Mouse (Mus musculus) regulatory T cell (primary cell): ENCODE measurements around the gene Ttc4.

Source experiments
- in situ Hi-C: fragments of 300-600 bp; cut with MboI, MseI; formaldehyde crosslinking; loops from one replicate; pipeline ENCODE4 v1.15.1; 2025; ENCODE audit warnings: high pct_unique_total_duplicates

The Ttc4 gene

DNA sequence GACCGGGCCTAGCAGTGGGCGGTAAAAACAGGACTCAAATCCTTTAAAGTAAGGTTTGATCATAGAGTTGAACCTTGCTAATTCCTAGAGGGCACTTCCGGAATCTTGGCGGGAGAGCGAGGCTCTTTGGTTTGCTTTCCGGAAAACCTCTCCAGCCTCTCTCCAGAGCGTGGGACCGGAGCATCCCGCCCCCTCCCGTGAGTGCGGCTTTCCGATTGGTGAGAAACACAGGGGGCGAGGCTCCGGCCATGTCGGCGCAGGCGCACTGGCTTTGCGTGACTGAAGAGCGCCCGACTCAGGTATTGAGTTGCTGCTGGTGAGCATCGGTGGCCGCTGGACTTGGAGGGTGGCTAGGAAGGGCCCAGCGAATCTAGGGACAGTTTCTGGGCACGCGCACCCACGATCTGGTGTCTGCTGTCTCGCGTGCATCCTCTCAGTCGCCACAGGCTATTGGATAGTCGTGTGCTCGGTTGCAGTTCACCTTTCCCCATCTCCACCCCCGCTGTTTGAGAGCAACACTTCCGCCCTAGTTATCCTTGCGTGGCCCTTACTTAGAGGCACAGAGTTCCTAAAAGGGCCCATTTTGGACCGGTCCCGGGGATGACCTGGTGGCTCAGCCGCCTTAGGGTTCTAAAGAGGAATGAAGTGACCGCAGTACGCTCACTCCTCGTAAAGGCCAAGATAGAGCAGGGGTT is 27.8 kb downstream of the Ttc4 start, which contains the start of gene Pars2:
Pars2 (plus strand) TSS at position 237 of the 695 bp plus-strand sequence.
- in situ Hi-C loops: no loop called here

DNA sequence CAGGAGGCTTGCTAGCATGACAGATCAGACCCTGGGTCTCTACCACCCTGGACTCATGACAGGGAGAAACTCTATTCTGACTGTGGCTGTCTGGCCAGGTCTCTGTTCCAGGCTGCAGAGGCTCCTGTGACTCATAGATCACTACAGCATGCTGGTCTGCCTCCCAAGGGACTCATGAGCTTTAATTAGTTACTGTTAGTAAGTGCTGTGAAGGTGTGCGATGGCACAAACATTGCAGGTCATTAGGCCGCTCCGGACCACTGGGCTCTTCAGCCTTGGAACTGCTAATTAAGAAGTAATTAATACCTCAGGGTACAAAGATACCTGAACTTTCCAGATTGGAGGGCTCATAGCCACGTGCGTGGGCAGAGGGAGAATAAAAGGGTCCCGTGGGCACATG is 31.6 kb downstream of the Ttc4 start:
- in situ Hi-C loops: no loop called here

DNA sequence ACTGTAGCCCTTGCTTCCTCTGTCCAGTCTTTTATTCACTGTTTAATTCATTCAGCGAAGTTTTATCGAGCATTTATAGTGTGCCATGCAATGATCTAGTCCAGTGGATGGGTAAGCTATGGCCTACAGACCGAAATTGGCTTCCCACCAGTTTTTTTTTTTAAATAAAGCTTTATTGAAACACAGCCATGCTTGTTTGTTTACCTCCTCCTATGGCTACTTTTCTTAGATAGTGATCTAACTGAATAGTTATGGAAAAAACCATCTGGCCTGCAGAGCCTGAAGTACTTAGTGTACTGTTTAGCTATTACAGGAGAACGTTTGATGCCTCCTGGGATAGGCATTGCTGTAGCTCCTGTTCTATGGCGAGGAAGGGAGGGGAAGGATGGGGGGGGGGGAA is 32.9 kb downstream of the Ttc4 start:
- in situ Hi-C loops: no loop called here

DNA sequence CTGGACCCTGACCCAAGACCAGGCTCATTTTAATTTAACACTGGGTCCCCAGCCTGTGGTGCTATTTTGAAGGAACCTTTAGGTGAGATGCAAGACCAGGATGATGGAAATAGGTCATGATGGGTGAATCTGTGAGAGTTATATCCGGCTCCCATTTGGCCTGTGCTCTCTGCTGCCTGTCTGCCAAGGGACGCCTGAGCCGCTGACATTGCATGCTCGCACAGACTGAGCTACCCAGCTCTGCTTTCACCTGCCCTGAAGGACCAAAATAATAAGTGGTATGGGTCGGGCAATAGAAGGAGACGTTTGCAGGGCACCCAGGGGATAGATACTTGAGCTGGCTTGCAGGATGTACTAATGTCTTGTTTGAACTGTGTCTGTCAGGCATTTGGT is 34.5 kb downstream of the Ttc4 start:
- in situ Hi-C loops: no loop called here

DNA sequence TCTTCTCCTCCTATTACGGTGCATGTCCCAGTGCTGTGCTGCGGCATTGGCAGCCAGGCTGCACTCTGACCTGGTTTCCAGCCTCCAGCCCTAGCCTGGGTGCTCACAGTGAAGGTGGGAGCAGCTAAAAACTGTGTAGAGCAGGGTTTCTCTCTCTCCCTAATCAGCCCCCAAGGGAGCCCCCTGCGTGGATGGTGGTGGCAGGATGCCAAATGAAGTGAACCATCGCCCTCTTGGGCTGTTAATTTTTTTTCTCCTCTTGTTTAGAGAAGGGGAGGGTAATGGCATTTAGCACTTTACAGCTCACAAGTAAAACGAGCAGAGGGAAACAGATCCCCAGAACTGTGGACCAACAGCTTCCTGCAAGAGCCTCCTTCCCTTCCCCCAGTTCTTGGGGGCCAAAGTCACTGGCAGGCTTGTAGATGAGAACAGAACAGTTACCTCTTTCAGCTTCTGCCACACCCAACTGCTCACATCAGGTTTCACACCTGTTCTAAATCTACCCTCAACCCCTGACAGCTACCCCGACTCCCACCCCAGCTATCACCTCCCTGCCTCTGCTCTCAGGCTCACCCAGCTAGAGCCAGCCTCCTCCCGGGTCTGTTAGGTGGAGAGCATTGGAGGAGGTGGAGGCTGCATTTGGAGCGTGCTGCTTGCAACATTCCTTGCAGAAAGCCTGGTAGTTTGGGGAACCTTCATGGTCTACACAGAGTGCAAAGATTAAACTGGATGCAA is 35.1 kb downstream of the Ttc4 start:
- in situ Hi-C loops: no loop called here

DNA sequence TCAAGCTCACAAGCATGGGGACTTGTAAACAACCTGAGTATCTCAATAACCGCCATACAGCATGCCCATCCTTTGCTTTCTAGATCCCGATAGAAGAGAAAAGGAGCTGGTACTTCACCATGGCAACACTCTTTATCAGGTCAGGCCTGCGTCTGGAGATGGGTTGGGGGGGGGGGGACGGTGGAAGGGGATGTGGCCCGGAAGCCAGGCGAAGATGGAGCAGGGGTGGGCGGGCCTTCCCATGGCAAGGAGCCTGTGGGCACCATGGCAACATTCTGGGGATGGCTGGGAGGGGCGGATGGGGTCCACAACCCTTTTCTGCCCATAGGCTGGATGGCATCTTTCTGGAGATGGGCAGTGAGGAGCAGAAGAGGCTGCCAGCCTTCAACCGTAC is 44.7 kb downstream of the Ttc4 start:
- in situ Hi-C loops: loop anchor here (5.0 kb wide), 1 partner anchor 73 kb away; no protein-coding TSS in a partner anchor

DNA sequence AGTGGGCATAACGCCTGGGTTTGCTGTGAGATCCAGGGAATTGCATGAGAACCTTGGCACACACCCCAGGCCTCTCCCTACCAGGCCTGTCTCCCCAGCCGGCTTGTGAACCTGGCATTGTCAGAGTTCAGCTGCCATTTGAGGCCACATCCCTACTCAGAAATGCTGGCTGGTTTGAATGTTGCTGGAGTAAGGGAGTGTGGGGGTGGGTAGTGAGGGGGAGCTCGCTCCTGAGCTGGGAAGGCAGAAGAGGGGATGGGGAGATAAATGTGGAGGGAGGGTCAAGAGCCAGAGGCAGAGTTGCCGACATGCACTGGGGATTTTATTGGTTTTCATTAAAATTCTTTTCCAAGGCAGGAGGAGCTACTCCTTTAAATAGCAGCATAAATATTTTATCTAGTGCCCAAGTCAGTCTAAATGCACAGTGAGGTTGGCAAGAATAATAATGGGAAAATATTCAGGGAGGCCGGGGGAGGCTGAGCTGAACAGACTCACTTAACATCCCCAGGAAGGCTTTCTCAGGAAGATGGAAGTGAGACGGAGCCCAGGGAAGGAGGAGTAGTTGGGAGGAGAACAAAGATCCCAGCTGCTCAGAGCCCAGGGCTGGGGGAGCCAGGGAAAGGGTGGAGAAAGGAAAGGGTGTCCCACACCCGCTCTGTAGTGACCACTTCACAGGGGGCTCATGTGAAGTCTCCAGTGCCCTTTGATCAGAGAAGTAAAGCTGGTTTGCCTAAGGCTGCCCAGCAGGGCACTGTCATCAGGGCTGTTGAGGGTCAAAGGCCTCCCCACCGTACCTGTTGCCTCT is 45.3 kb downstream of the Ttc4 start:
- in situ Hi-C loops: loop anchor here (5.0 kb wide), 1 partner anchor 74 kb away; no protein-coding TSS in a partner anchor

DNA sequence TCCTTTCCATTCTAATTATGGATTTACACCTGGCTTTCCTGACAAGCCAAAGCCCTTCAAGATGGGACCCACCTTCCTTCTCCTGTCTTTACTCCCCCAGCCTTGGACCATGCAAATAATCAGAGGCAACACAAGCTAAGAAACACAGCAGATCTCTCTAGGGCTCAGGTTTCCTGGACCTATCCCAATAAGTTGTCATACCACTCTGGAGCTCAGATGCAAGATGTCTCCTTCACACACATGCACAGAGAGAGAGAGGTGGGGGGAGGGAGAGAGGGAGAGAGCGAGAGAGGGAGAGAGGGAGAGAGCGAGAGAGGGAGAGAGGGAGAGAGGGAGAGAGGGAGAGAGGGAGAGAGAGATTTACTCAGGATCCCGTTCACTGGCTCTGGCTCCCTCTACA is 46.4 kb downstream of the Ttc4 start:
- in situ Hi-C loops: loop anchor here (5.0 kb wide), 1 partner anchor 75 kb away; no protein-coding TSS in a partner anchor

DNA sequence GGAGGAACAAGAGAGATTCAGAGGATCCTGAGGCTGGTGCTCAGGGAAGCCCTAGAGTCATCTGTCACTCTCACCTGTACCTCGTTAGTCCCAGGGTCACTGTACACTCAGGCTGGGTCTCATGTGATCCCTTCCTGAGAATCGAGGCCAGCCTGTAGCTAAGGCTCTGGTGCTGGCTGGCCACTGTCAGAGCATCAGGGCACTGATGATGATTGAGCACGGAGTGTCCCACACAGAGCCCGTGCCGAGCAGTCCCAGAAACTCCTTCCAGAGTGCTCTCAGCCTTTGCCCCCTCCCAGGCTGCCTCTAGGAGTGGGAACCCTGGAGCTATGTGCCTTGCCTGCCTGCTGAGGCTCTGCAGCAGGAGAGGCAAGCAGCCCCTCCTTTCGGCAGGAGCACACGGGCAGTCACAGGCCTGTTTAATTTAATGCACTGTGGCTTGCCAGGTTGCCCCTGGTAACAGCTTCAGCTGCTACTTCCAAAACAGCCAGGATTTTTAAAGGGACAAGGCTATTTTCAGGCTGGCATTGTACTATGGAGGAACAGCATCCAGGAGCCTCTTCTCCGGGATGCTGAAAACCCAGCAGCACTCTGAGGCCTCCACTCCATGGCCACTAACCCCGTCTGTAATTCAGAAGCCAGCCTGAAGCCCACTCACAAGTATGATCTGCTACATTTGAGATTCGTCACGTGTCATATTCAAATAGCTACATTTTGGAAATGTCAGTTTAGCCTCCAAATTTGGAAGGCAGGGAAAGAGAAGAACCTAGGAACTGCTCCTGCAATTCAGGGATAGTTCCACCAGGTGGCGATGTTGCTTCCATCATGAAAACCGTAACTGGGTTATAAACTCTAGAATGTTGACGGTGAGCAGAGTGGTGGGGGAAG is 48.2 kb downstream of the Ttc4 start:
- in situ Hi-C loops: loop anchor here (5.0 kb wide), 1 partner anchor 77 kb away; no protein-coding TSS in a partner anchor

DNA sequence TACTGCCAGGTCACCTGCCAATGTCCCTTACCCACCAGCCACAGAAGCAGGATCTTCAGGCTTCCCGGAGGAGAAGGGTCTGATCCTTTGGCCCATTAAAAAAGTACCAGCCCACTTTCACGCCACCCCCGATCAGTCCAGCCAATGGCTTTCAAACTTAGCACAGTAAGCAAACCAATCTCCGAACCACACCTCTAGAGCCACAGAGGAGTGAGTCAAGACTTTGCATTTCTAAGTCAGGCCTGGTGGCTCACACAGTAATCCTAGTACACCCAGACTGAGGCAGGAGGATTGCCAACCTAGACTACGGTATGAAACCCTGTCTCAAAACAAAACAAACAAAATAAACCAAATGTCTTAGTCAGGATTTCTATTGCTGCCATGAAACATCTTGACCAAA is 49.4 kb downstream of the Ttc4 start:
- in situ Hi-C loops: loop anchor here (10.0 kb wide), 1 partner anchor 365 kb away; no protein-coding TSS in a partner anchor

DNA sequence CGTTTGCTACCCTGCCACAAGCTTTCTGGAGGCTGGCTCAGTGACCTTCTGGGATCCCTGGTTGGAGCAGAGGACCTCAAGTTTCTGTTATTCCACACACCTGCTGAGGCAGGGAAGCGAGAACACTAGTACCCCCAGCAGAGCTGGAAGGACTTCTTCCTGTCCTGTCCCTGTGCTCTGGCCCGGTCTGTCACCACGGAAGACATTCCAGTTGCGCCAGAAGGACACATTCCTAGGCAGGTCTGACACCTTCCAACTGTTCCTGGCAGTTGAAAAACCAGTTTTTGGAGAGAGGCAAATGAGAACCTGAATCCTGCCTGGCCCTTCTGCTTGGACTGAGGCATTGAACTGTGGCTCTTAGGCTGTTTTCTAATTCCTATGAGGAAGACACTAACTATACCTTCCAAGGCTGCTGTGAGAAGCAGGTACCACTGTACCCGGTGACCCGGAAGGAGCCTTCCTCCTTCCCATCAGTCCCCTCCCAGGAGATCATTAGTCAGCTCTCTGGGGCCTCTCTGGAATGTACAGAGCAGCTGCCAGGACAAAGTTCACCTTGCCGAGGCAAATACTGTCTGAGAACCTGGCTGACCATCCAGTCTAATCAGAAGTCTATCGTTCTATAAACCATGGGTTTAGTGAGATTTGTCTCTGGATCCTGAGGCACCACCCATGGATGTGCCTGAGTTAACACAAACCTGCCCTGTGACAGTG is 49.9 kb downstream of the Ttc4 start:
- in situ Hi-C loops: loop anchor here (10.0 kb wide), 1 partner anchor 366 kb away; no protein-coding TSS in a partner anchor

DNA sequence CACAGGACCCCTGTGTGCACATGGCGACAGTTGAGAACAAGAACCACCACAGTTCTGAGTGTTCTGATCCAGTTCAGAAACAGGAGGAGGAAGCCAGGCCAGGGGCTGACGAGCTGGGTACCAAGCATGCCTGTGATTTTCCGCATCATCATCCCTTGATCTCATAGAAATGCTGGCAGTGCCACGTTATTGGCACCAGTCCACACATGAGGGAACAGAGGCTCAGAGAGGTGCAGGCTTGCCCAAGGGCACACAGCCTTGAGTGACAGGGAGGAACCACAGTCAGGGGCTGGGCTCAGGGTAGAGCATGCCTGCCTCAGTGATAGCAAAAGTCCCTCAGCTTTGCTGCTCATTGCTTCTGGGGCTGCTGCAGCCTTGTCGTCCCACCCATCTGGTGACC is 50.9 kb downstream of the Ttc4 start:
- in situ Hi-C loops: loop anchor here (10.0 kb wide), 1 partner anchor 367 kb away; no protein-coding TSS in a partner anchor

DNA sequence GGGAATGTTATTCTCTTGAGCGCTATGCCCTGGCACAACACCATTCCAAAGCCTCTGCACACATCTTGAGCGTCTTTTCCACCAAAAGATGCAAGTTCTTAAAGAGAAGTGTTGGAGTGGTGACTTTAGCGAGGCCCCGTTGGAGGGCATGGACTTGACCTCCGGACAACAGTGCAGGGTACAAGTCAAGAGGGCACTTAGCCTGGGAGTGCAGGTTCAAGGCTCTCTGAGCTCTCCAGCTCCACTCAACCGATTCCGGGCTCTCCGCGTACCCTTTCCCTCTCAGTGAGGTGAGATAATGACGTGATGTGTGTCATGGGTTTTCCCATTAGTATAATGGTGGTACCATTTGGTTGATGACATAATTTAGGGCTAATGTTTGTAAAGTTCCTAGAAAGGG is 54.5 kb downstream of the Ttc4 start:
- in situ Hi-C loops: loop anchor here (10.0 kb wide), 1 partner anchor 371 kb away; no protein-coding TSS in a partner anchor

DNA sequence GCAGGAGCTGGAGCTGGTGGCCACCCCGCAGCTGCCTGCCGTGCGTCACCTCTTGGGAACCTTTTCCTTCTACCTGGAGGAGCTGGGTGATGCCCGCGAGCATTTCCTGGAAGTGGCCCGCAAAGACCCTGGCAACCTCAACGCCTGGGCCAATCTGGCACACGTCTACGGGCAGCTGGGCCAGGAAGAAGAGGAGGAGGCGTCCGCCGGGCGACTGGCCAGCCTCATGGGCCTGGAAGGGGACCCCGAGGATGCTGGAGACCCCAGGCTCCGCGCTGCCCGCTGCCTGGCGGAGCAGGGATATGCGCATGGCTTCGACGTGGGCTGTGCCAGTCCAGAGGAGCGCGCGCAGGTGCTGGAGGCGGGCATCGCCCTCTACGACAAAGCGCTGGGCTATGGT is 56.0 kb downstream of the Ttc4 start:
- in situ Hi-C loops: loop anchor here (10.0 kb wide), 1 partner anchor 372 kb away; no protein-coding TSS in a partner anchor

DNA sequence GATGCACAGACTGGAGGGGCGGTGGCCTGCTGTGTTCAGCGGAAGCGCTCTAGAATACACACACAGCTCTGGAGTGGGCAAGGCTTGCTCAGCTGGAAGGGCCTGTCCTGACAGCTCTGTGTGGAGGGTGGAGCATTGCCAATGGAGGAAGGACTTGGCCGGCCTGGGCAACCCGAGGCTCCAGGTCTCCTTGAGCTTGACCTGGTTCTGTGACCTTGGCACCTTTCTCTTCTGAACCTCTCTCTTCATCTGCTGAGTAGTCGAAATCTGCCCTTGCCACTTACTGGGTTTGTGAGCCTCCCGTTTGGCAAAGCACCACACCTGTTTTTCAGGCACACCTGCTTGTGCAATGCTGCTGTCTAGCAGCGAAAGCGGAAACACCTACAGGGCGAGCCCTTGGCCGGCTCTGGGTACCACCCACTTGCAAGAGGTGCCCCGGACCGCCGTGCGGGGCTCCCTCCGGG is 56.7 kb downstream of the Ttc4 start, which contains the start of gene Ttc22:
Ttc22 (plus strand) TSS at position 403 of the 464 bp plus-strand sequence.
- in situ Hi-C loops: loop anchor here (10.0 kb wide), 1 partner anchor 373 kb away; no protein-coding TSS in a partner anchor

DNA sequence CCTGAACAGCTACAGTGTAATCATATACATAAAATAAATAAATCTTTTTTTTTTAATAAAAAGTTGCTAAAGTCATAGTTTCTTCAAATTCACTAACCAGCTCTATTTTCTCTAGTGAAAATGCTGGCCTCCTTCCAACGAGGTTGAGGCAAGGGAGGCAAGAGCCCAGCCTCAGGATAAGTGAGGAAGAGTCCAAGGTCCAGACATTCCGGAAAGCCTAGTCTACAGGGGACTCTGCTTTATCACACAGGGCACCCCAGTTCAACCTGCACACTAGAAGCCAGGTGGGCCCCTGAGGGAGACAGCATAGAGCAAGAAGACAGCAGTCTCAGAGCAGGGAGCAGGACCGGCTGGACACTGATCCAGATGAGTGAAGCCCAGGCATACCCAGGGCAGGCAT is 57.3 kb downstream of the Ttc4 start:
- in situ Hi-C loops: loop anchor here (10.0 kb wide), 1 partner anchor 373 kb away; no protein-coding TSS in a partner anchor

DNA sequence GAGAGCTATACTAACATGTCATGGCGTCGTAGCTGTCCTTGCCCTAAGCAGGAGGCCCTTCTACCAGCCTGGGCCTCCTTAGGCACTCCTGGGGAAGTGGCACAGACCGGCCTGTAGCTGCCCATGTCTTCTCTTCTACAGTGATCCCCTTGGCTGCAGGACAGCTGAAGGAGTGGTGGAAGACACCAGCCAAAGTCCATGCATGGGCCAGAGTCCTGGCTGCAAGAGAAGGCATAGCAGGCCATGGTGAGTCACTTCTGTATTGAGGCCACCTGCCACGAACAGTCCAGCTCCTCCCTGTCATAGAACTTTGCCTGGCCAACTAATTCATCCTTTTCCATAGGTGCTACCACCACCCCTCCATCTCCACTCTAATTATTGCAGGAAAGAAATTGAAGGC is 59.8 kb downstream of the Ttc4 start:
- in situ Hi-C loops: no loop called here

DNA sequence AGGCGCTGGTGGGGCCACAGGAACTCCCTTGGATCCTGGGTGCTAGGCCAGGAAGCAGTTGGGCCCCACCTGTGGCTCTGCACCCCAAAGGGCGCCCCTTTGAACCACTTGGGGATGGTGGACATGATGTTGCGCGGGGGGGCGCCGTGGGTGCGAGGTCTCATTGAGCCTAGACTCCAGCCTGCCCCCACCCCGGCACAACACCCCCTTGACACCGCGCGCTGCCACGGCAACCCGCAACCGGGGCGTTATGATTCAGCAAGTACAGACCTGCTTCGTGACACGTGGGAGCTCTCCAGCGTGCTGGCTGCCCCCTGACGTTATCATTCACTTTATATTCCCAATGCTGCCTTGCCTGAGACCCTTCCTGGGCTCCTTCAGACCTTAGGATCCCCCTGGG is 61.7 kb downstream of the Ttc4 start, which contains the start of gene Lexm:
Lexm (minus strand) TSS at position 186 of the 400 bp plus-strand sequence.
- in situ Hi-C loops: no loop called here

DNA sequence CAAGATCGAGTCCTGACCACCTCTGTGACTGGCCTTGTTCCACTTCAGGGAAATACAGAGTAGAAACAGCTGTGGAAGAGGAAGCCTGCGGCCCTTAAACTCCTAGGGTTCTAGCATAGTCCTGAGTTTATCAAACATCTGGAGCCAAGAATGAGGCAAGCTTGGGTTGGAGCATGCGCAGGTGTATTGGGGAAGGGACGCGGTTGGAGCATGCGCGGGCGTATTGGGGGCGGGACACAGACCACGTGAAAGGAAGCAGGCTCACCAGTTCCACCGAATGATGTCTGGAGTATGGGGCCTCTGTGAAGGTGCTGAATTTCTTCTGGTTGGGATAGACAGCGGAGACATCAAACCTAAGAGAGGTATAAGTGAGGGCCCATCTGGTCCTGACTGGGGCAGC is 63.1 kb downstream of the Ttc4 start:
- in situ Hi-C loops: no loop called here

DNA sequence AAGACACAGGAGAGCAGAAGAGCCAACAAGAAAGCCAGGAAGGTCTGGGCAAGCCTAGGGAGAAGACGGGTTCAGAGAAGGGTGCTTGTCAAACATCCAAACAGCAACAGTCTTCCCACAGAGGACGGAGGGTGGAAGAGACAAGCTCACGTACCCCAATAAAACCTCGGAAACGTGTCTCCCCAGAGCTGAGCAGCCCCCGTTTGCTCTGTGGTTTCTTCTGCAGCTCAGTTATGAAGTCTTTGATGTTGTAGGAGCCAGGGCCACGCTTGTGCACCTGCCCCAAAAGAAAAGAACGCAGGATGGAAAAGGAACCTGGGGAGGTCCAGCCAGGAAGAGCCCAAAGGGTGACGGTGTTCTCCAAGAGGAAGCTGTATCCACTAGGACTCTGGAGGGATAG is 63.9 kb downstream of the Ttc4 start:
- in situ Hi-C loops: no loop called here
